In genomic region chr5:75043011-75043445, GRCm38 (mm10) we compare ENCODE assay signal across 8 mouse cellular contexts. TPM values are rescaled to one million over a fixed set of nuclear protein-coding genes. Genes with fewer than 3 reads are reported as not detected.
DNase-seq lines count a peak whose midpoint lies in the region; ATAC-seq and TF ChIP-seq lines count a peak whose summit lies in the region.

No protein-coding gene starts in this region.

- 32% methylated on average over 9 of the region's 9 CpGs for WGBS in kidney, embryonic 16.5 days
- 10% methylated on average over 9 of the region's 9 CpGs for WGBS in bone marrow, adult 2 months
- 60% methylated on average over 9 of the region's 9 CpGs for WGBS in hindbrain, embryonic 11.5 days

- no peak for ATAC-seq in kidney, embryonic 16.5 days (ENCODE audit: low FRiP score, low TSS enrichment)
- ATAC-seq in hindbrain, embryonic 11.5 days (ENCODE audit: low FRiP score): no peak

- TF ChIP-seq CTCF in bone marrow, adult 2 months (IDR thresholded peaks at IDR 0.05; ENCODE audit: control insufficient read depth, insufficient read depth, low read length): no peak

- H3K4me1 ChIP-seq in kidney, embryonic 16.5 days (ENCODE audit: insufficient read depth, low read length): peaks cover 31% of the 10 kb centered on the region
- no peaks in the 10 kb centered on the region; the same call in 1 of the 2 replicates for H3K4me1 ChIP-seq in bone marrow, adult 2 months (ENCODE audit: control insufficient read depth, insufficient read depth, low read length)
- H3K4me1 ChIP-seq in hindbrain, embryonic 11.5 days (replicated peaks; ENCODE audit: control insufficient read depth, insufficient read depth, low read length): peaks cover 2% of the 10 kb centered on the region; the same call in 1 of the 2 replicates
- H3K4me1 ChIP-seq in megakaryocyte, embryonic 14.5 days: peaks cover 28% of the 10 kb centered on the region

- H3K36me3 ChIP-seq in kidney, embryonic 16.5 days (ENCODE audit: insufficient read depth, low read length): 0 out of 2 replicates have a peak, but pooled peaks cover 3% of the 10 kb centered on the region
- H3K36me3 ChIP-seq in hindbrain, embryonic 11.5 days (ENCODE audit: control insufficient read depth, insufficient read depth, low read length): no peaks in the 10 kb centered on the region
- peaks cover 25% of the 10 kb centered on the region for H3K36me3 ChIP-seq in megakaryocyte, embryonic 14.5 days (replicated peaks; ENCODE audit: low read length)

- peak overlapping the region; percentile 97 for H3K9ac ChIP-seq in kidney, embryonic 16.5 days (replicated peaks; ENCODE audit: low read length)
- peak overlapping the region; percentile 97 for H3K9ac ChIP-seq in hindbrain, embryonic 11.5 days (ENCODE audit: low read depth, low read length)

- TF ChIP-seq POLR2A in bone marrow, adult 2 months (IDR thresholded peaks at IDR 0.05; ENCODE audit: borderline replicate concordance, control insufficient read depth, low read depth, low read length): no peak

- no peaks in the 10 kb centered on the region for H3K27me3 ChIP-seq in kidney, embryonic 16.5 days (ENCODE audit: insufficient read depth, low read length)
- H3K27me3 ChIP-seq in hindbrain, embryonic 11.5 days (ENCODE audit: control insufficient read depth, insufficient read depth, low read length): peaks cover 4% of the 10 kb centered on the region; the same call in 1 of the 2 replicates
- peaks cover 1% of the 10 kb centered on the region for H3K27me3 ChIP-seq in megakaryocyte, embryonic 14.5 days (replicated peaks)

- peak overlapping the region; percentile 93 for H3K4me3 ChIP-seq in kidney, embryonic 16.5 days (ENCODE audit: low read length)
- H3K4me3 ChIP-seq in bone marrow, adult 2 months (replicated peaks; ENCODE audit: control insufficient read depth, low read depth, low read length): peak overlapping the region; percentile 37
- peak overlapping the region; percentile 72 for H3K4me3 ChIP-seq in hindbrain, embryonic 11.5 days (ENCODE audit: low read depth, low read length)
- H3K4me3 ChIP-seq in megakaryocyte, embryonic 14.5 days (replicated peaks): peak overlapping the region; percentile 100

- 0 out of 2 replicates have a peak, but pooled peaks cover 2% of the 10 kb centered on the region for H3K9me3 ChIP-seq in kidney, embryonic 16.5 days (ENCODE audit: low read length)
- H3K9me3 ChIP-seq in hindbrain, embryonic 11.5 days (ENCODE audit: control insufficient read depth, low read length): no peaks in the 10 kb centered on the region
- no peaks in the 10 kb centered on the region for H3K9me3 ChIP-seq in megakaryocyte, embryonic 14.5 days

- H3K27ac ChIP-seq in kidney, embryonic 16.5 days (ENCODE audit: low read length): no peak overlapping the region
- no peak overlapping the region for H3K27ac ChIP-seq in bone marrow, adult 2 months (ENCODE audit: control insufficient read depth, insufficient read depth, low read depth, low read length, poor library complexity)
- no peak overlapping the region for H3K27ac ChIP-seq in hindbrain, embryonic 11.5 days (ENCODE audit: low read depth, low read length)

- DNase-seq in kidney, postnatal 10 days: no peak
- DNase-seq in hindbrain, embryonic 11.5 days (ENCODE audit: low spot score): no peak
- no peak for DNase-seq in right cerebral cortex, adult 18-20 months
- no peak for DNase-seq in spleen, postnatal 4 days (ENCODE audit: low spot score in 2 of 2)
- no peak for DNase-seq in frontal cortex, postnatal 36 days (ENCODE audit: low spot score in 2 of 2)

- H3K4me2 ChIP-seq in kidney, embryonic 16.5 days (replicated peaks; ENCODE audit: low read depth, low read length): peak overlapping the region; percentile 78
- peak overlapping the region; percentile 55 for H3K4me2 ChIP-seq in hindbrain, embryonic 11.5 days (replicated peaks; ENCODE audit: low read depth, low read length)

RNA-seq across cellular contexts. Expression of gene Chic2, which starts 1.5 kb away (rescaled TPM):
- polyA plus RNA-seq in kidney, embryonic 16.5 days (2015; fragmentation: Nextera tagmentation; extraction: Ambion mirVana): 20.9 and 23.9 TPM in 2 replicates
- 8.7 and 18.3 TPM in 2 replicates for polyA plus RNA-seq in bone marrow, adult 2 months (2011; ENCODE audit: insufficient read depth, insufficient read length, low replicate concordance, missing spikeins)
- polyA plus RNA-seq in hindbrain, embryonic 11.5 days (2014; fragmentation: Nextera tagmentation; extraction: Ambion mirVana): 50.9 and 52.3 TPM in 2 replicates
- 3.0 and 16.6 TPM in 2 replicates for polyA plus RNA-seq in megakaryocyte, embryonic 14.5 days (2012; ENCODE audit: insufficient read depth, low replicate concordance)

RNA-seq across cellular contexts. Expression of gene Gsx2, which starts 32.4 kb away (rescaled TPM):
- not detected in 2 replicates for polyA plus RNA-seq in kidney, embryonic 16.5 days (2015; fragmentation: Nextera tagmentation; extraction: Ambion mirVana)
- not detected in 2 replicates for polyA plus RNA-seq in bone marrow, adult 2 months (2011; ENCODE audit: insufficient read depth, insufficient read length, low replicate concordance, missing spikeins)
- 5.5 and 6.0 TPM in 2 replicates for polyA plus RNA-seq in hindbrain, embryonic 11.5 days (2014; fragmentation: Nextera tagmentation; extraction: Ambion mirVana)
- not detected in 2 replicates for polyA plus RNA-seq in megakaryocyte, embryonic 14.5 days (2012; ENCODE audit: insufficient read depth, low replicate concordance)

Comparison
In these comparisons a context has a peak if more than half of its experiments do, and no peak if none do; other contexts are left out.
1. H3K4me3 ChIP-seq: peak in every context shown above with its lines; median percentile 100 in megakaryocyte, embryonic 14.5 days; 93 in kidney, embryonic 16.5 days; 72 in hindbrain, embryonic 11.5 days; 37 in bone marrow, adult 2 months.